Mouse (Mus musculus) layer of hippocampus, adult 8-10 months (tissue): ENCODE data around the gene B3gat3. TPM values are rescaled to one million over a fixed set of nuclear protein-coding genes. Genes with fewer than 3 reads are reported as not detected.
"Not testable (repeated sequence)": the region's sequence is repeated elsewhere in the genome, so short reads cannot be mapped to it uniquely, and the experiment has no call there.

ENCODE experiments used
- DNase-seq, 2 experiments: peaks; one replicate each; pipeline ENCODE4 v3.0.0; 2022; ENCODE audit warnings: low spot score in 2 of 2
- total RNA-seq, 4 experiments: library from RNA; stranded (reverse); gene quantifications; 2 replicates each; pipeline ENCODE4 v1.2.4; 2022

Gene B3gat3
- 100 to 1,000 TPM; 161 to 167 (median 162) TPM for total RNA-seq

DNA sequence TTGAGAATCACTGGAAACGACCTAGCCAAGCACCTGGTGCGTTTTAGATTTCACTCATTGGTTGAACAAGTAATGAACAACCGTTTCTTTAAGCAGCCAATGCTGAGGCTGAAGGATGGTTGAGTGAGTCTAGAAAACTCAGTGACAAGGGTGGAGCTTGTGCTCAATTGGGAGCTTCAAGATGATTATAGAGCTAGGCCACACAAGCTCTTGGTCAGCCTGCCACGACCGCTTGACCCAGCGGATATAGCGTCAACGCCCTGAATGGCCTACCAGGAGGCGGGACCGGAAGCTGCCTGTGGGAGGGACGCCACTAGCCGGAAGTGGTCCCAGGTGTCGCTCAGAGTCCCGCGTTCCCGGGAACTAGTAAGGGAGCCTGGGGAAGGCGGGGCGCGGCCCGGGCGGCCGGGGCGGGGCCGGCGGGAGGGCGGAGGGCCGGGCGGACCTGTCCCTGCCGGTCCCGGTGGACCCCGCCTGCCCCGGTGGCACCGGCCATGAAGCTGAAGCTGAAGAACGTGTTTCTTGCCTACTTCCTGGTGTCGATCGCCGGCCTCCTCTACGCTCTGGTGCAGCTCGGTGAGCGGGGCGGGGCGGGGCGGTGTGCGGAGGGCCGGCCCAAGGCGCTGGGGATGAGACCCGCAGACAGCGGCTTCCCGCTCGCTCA, at the start of gene B3gat3:
Gene B3gat3, plus strand, starts transcription at position 302 of the 664 bp plus-strand sequence.
- DNase-seq = peak; percentile 92 to 93

DNA sequence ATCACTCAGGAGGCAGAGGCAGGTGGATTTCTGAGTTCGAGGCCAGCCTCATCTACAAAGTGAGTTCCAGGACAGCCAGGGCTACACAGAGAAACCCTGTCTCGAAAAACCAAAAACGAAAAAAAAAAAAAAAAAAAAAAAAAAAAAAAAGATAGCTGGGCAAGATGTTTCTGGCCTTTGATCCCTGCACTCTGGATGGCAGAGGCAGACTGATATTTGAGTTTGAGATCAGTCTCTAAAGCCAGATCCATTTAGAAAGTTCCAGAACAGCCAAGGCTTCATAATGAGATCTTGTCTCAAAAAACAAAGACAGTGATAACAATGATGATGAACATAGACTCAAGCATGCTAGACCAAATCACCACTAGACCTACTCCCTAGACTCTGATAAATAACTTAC, 49.8 kb upstream of the B3gat3 start:
- DNase-seq = not testable (repeated sequence)

- no peak for DNase-seq
Measured at GRCm38 (mm10) chr19:8870838-8871237, 49.3 kb upstream of the B3gat3 start.

GRCm38 (mm10) chr19:8871267-8872186, 48.6 kb upstream of the B3gat3 start, which contains the start of gene Ubxn1:
Gene Ubxn1 (plus strand): TSS chr19:8871496.
- DNase-seq = peak; percentile 98

GRCm38 (mm10) chr19:8872266-8872840, 47.8 kb upstream of the B3gat3 start:
- no peak for DNase-seq

DNA sequence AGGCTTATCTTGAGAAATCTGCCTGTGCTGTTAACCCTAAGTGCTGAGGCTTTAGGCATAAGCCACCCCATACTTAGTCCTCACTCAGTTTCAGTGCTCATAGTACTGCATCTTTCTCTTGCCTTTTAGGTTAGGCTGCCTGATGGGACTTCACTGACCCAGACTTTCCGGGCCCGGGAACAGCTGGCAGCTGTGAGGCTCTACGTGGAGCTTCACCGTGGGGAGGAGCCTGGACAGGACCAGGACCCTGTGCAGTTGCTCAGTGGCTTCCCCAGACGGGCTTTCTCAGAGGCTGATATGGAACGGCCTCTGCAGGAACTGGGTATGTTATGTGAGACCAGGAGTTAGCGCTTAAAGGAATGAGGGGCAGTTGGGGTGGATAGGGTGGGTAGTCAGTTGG, 45.1 kb upstream of the B3gat3 start:
- DNase-seq = no peak

GRCm38 (mm10) chr19:8880311-8881033, 39.7 kb upstream of the B3gat3 start, which contains the start of gene Uqcc3:
Gene Uqcc3 (minus strand): TSS chr19:8880923.
- peak; percentile 86 to 87 for DNase-seq

DNA sequence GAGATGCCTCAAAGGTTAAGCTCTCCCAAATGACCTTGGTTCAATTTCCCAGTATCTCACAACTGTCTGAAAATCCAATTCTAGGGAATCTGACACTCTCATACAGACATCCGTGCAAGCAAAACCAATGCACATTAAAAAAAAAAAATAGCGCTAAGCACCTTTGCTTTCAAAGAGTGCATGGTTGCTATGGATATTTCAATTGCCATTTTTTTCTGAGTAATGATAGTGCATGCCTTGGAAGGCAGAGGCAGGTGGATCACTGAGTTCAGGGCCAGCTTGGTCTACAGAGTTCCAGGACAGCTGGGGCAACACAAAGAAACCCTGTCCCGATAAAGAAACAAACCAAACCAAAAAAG, 39.2 kb upstream of the B3gat3 start:
- no peak for DNase-seq

DNA sequence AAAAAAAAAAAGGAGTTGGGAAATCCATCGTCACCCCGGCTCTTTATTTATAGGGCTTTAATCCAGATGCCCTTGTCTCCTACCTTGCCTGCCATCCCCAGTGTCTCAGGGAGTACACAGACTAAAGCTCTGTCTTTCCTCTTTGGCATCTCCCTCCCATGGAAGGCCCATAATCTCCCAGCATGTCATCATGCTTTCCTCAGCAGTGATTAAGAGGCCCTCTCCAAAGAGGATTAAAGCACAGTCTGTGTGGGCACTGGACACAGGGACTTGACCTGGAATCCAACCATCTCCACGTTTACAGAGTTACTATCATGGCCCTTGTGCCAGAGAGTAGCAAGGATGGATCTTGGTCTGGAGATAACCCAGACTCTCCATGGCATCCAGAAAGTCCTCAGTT, 36.6 kb upstream of the B3gat3 start, which contains the start of the genes Lbhd1 and Gm49403:
Gene Lbhd1, plus strand, starts transcription at position 117 of the 400 bp plus-strand sequence.
Gene Gm49403, plus strand, starts transcription at position 315 of the 400 bp plus-strand sequence.
- DNase-seq = no peak

GRCm38 (mm10) chr19:8886916-8887584, 33.1 kb upstream of the B3gat3 start:
- DNase-seq = no peak

- DNase-seq = no peak
Measured at GRCm38 (mm10) chr19:8887585-8888463, 32.4 kb upstream of the B3gat3 start.

DNA sequence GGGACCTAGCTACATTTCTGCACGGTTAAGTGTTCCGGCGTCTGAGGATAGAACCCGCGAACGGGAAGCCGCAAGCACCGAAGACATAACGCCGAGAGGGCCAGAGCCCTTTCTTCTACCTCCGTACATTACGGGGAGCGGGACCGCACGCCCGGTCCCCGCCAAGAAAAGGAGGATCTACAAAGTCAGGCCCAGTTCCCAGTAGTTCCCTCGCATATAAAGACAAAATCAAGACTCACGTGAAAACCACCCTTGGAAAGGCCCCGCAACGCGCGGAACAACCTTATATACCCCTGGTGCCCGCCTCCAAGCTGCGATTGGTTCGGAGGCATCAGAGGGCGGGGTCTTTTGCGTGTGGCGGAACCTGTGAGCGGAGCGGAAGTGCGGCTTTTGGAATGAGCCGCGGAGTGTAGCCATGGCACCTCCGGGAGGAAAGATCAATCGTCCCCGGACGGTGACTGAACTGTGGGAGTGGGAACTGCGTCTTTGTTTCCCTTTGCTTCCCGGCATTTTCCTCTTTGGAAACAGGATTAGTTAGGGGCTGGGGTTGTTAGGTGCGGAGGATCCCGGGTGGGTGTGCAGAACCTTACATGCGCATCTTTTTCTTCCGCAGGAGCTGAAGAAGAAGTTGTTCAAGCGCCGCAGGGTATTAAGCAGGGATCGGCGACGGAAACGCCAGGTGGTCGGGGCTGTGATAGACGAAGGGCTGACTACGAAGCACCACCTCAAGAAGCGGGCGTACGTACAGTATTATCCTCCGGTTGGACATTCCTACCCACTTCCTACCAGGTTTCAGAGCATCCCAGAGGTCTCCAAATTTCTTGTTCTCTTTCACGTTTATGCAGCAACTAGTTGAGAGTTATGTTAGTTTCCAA, 31.4 kb upstream of the B3gat3 start, which contains the start of the genes 1810009A15Rik and Gm49416:
Gene 1810009A15Rik, plus strand, starts transcription at position 343 of the 875 bp plus-strand sequence.
Gene Gm49416, plus strand, starts transcription at position 416 of the 875 bp plus-strand sequence.
- peak; percentile 91 to 93 for DNase-seq

DNA sequence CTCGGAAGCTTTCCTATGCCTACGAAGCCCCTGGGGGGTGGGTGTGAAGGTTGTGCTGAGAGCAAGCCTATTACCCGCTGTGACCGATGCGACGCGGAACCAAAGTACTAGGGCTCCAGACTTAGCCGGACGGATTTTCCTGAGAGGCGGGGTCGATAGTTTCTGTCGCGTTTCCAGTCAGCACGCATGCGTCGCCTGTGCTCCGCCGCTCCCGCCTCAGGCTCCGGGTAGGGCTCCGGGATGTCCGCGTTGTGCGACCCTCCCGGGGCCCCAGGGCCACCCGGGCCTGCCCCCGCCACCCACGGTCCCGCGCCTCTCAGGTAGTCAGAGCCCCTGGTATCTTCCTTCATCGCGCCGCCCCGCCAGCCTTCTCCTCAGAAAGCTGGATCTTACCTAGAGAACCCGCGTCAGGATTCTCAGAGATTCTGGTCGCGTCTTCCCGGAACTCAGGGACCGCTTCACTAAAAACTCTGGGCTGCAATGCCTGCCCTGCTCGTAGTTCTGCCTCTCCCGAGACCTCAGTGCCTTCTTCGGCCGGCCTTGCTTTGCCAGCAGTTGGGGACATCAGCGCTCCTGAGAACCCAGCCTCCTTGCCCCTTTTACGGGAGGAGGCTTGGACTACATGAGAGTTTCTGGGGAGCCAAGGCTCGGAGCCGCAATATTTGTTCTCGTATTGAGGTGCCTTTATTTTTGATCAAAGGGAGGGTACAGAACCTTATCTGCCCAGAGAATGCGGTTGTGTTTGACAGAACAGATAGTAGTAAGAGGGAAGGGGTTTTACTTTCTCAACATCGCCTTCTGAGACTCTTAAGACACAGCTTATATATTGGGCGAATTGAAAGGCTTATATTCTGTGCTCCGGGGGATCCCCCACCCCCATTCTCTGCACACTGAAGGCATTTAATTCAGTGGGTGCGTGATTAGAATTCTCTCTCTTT, 27.1 kb upstream of the B3gat3 start, which contains the start of gene Ints5:
Gene Ints5, plus strand, starts transcription at position 177 of the 938 bp plus-strand sequence.
- DNase-seq = peak; percentile 74 to 86

GRCm38 (mm10) chr19:8895397-8895960, 24.7 kb upstream of the B3gat3 start:
- DNase-seq = no peak

GRCm38 (mm10) chr19:8896231-8896630, 23.9 kb upstream of the B3gat3 start:
- not testable (repeated sequence) for DNase-seq

DNA sequence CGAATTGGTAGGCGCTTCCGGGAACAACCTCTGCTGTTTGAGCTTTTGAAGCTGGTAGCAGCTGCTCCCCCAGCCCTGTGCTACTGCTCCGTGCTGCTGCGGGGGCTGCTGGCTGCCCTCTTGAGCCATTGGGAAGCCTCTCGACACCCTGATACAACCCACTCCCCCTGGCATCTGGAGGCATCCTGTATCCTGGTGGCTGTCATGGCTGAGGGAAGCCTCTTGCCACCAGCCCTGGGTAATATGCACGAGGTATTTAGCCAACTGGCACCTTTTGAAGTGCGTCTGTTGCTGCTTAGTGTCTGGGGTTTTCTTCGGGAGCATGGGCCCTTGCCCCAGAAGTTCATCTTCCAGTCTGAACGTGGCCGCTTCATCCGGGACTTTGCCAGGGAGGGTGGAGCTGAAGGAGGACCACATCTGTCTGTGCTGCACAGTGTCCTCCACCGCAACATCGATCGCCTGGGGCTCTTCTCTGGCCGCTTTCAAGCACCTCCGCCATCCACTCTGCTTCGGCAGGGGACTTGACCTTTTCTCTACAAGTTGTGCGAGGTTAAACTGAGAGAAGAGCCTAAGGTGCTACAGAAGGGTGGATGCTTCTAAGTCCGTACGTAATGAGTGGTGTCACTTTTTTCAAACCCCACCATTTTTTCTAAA, 22.8 kb upstream of the B3gat3 start:
- DNase-seq = not testable (repeated sequence)
